Mouse (Mus musculus) cerebellum, postnatal 25 days (tissue): ENCODE results near the gene Epb41l5.
A peak's percentile ranks its signal among the peaks of the same experiment; 100 is the strongest.

ENCODE experiments used
- DNase-seq, 2 experiments: peaks; one replicate each; pipeline ENCODE4 v3.0.0; 2021; ENCODE audit warnings: mixed read lengths in 2 of 2

Epb41l5 gene

DNA sequence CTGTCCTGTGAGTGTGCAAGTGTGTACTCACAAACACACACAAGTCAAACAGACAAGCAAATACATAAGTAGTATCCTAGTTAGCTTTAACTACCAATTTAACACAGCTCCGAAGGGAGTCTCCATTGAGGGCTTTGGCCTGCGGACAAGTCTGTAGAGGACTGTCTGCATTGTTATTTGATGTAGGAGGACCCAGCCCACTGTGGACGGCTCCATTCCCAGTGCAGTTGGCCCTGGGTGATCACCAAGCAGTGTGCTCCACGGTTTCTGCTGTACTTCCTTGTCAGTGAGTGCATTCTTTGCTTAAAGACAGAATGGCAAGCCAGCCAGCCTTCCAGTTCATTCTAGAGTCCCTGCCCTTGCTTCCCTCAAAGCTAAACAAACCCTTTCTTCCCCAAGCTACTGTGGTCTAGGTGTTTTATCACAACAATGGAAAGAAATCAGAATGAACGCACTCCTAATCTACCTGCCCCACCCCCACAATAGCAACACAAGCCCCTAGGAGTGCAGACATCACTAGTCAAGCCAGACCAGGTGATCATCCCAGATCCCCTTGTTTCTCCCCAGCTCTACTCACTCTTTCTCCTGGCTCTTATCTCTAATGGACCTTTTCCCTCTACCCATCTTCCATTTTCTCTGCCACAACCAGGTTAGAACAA is 151.3 kb downstream of the Epb41l5 start:
- no peak for DNase-seq

DNA sequence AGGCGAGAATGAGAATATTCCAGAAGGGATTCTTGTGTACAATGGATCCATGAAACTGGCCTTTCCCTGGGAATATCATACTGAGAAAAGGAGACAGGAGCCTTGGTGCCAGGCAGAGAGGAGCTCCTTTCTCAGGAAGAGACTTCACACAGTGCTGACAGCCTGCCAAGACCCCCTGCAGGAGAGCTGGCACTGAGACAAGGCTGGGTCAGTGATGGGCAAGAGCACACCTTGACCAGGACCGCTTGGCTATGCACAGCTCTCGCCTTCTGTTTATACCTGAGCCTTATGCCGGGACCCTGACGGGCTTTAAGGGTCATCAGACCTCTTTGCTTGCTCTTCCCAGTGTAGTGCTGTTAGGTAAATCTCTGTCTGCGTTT is 153.4 kb downstream of the Epb41l5 start:
- peak; percentile 95 to 96 for DNase-seq
